Mouse (Mus musculus) small intestine, adult 2 months (tissue): ENCODE measurements at regions not wholly inside any gene's neighbourhood (a gene's known extent, or its start where the extent isn't known, plus 50 kb on each side); places are given as distances from the start of the nearest gene placed in this dataset.

Experiments used
- CTCF ChIP-seq: fragments of 200-500 bp; IDR thresholded peaks from 2 replicates; pipeline ENCODE4 v1.5.1; 2012; ENCODE audit warnings: low read depth, mild to moderate bottlenecking, control low read depth, inconsistent platforms, low read length, moderate library complexity, mixed read lengths; ENCODE audit not compliant: insufficient replicate concordance, insufficient read length; ENCODE audit errors: extremely low read depth
- POLR2A ChIP-seq: fragments of 200-500 bp; IDR thresholded peaks from 2 replicates; pipeline ENCODE4 v1.6.1; 2012; ENCODE audit warnings: low read depth, mild to moderate bottlenecking, control low read depth, inconsistent platforms, low read length, moderate library complexity

GRCm38 (mm10) chr14:58999106-58999778 is 143.5 kb downstream of the 1700129C05Rik start:
- no peak for TF ChIP-seq POLR2A
- TF ChIP-seq CTCF = no peak
